Mouse (Mus musculus): Measurements from ENCODE around the gene Atp11b. TPM values are rescaled to one million over a fixed set of nuclear protein-coding genes. Genes with fewer than 3 reads are reported as not detected.

Gene Atp11b
- polyA plus RNA-seq (2012; ENCODE audit: low replicate concordance): 25.1 and 37.0 TPM in 2 replicates

DNA sequence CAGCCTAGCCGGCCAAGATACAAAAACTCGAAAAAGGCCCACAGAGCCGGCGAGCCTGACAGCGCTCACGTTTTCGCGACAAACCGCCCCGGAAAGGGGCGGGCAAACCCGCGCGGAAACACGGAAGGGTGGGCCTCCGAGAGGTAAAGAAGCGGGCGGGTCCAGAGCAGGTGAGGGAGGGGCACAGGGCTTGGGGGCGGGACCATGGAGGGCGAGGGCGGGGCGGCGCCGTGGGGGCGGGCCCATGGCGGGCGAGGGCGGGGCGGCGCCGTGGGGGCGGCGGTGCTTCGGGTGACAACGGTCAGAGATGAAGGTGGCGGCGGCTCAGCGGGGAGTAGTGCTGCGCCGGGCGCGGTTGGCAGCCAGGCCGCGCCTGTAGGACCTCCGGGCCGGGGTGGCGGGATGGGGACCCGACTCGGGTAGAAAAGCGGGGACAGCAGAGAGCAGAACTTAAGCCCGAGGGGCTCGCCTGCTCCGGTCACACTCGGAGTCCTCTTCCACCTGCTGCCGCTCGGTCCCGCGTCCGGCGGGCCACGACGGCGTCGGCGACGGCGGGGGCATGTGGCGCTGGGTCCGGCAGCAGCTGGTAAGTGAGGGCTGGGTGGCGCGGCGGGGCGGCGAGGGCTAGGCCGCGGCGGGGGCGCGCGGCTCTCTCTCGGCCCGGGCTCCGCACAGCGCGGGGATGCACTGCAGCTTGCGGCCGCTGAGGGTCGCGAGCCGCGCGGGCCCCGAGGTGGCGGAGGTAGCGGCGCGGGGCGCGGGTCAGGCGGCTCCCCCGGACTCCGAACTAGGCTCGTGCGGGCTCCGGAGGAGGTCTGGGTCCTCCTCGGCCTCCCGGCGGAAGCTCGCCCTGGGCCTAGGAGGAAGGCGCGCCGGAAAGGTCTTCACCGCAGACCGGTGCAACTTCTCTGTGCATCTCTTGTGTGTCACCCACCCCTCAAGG is at the start of gene Atp11b:
Gene Atp11b, plus strand, starts transcription at position 282 of the 943 bp plus-strand sequence.

Other genes starting within 250 kb of the Atp11b start
- 1.1 and 3.8 TPM in 2 replicates for gene Dcun1d1, start 183.3 kb downstream of the Atp11b start, polyA plus RNA-seq (2012; ENCODE audit: low replicate concordance)
- gene Mccc1, start 246.6 kb downstream of the Atp11b start, polyA plus RNA-seq (2012; ENCODE audit: low replicate concordance): 1.7 and 1.8 TPM in 2 replicates